Mouse (Mus musculus): ENCODE results near the gene C2cd3. TPM values are rescaled to one million over a fixed set of nuclear protein-coding genes. Genes with fewer than 3 reads are reported as not detected.
"Not testable (repeated sequence)": the region's sequence is repeated elsewhere in the genome, so short reads cannot be mapped to it uniquely, and the experiment has no call there.

The C2cd3 gene
- total RNA-seq, 2 experiments from 2014 or later, result 25.3 to 28.8 TPM

GRCm38 (mm10) chr7:100474680-100475079, 102.6 kb downstream of the C2cd3 start:
- Histone ChIP-seq H3K4me3 (no peak overlapping the region), H3K27ac (no peak overlapping the region)
- DNase-seq (ENCODE audit: extremely low spot score in 1 of 2, low spot score in 2 of 2), result no peak
- no peak for TF ChIP-seq CTCF (IDR thresholded peaks at IDR 0.05)
- intact Hi-C loops (cut with DNase I), result no loop called here

GRCm38 (mm10) chr7:100479100-100479822, 107.2 kb downstream of the C2cd3 start:
- no peak for TF ChIP-seq CTCF (IDR thresholded peaks at IDR 0.05)
- Histone ChIP-seq H3K4me3 (no peak overlapping the region), H3K27ac (no peak overlapping the region)
- DNase-seq (ENCODE audit: extremely low spot score in 1 of 2, low spot score in 2 of 2), result no peak
- intact Hi-C loops (cut with DNase I), result no loop called here

DNA sequence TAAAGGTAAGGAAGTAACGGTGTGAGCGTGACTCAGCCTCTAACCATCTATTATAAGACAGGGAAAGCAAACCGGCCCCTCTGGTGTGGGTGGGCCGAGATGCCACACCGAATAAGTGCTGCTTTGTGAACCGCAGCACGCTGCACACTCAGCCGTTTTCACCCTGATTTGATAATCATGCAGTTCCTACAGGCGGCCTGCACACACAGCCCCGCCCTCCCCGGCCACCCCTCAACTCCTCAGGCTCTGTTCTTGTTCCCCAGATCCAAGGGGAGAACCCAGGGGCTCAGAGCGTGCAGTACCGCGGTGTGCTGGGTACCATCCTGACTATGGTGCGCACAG, 107.8 kb downstream of the C2cd3 start:
- no peak for DNase-seq (ENCODE audit: extremely low spot score in 1 of 2, low spot score in 2 of 2)
- intact Hi-C loops (cut with DNase I), result no loop called here
- no peak overlapping the region for H3K27ac ChIP-seq
- no peak for TF ChIP-seq CTCF (IDR thresholded peaks at IDR 0.05)
- H3K4me3 ChIP-seq, result no peak overlapping the region

DNA sequence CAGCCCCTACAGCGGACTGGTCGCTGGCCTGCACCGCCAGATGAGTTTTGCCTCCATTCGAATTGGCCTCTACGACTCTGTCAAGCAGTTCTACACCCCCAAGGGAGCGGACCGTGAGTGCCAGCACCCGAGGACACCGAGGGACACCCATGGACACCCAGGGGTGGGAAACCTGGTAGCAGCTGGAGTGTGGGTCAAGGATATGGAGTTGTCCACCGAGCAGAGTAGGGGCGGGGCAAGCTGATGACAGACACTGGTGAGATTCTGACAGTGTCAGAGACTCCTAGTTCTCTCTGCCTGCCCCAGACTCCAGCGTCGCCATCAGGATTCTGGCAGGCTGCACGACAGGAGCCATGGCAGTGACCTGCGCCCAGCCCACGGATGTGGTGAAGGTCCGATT, 108.1 kb downstream of the C2cd3 start:
- DNase-seq (ENCODE audit: extremely low spot score in 1 of 2, low spot score in 2 of 2), result no peak
- TF ChIP-seq CTCF (IDR thresholded peaks at IDR 0.05), result no peak
- intact Hi-C loops (cut with DNase I), result no loop called here
- no peak overlapping the region for H3K4me3 ChIP-seq
- no peak overlapping the region for H3K27ac ChIP-seq

- DNase-seq (ENCODE audit: extremely low spot score in 1 of 2, low spot score in 2 of 2); H3K4me3 ChIP-seq; H3K27ac ChIP-seq; intact Hi-C loops (cut with DNase I): not testable (repeated sequence)
Observed at GRCm38 (mm10) chr7:100482046-100482445, 110.0 kb downstream of the C2cd3 start.

DNA sequence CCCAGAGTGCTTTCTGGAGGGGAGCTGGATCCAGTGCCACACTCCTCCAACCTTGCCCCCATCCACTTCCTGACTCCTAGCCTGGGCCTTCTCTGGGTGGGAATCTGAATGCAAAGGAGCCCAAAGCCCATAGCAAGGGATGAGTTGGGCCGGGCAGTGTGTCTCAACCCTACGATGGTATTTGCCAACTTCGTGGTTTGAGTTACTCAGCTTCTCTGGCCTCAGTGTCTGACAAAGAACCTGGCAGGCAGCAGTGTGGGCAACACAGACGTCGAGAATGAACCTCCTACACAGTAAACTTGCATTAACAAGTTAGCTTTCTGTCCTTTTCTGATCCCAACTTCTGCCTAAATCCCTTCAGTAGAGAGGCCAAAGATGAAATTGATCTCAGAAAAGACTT, 112.5 kb downstream of the C2cd3 start:
- DNase-seq (ENCODE audit: extremely low spot score in 1 of 2, low spot score in 2 of 2), result no peak
- TF ChIP-seq CTCF (IDR thresholded peaks at IDR 0.05), result no peak
- intact Hi-C loops (cut with DNase I), result no loop called here
- no peak overlapping the region for H3K4me3 ChIP-seq
- no peak overlapping the region for H3K27ac ChIP-seq

DNA sequence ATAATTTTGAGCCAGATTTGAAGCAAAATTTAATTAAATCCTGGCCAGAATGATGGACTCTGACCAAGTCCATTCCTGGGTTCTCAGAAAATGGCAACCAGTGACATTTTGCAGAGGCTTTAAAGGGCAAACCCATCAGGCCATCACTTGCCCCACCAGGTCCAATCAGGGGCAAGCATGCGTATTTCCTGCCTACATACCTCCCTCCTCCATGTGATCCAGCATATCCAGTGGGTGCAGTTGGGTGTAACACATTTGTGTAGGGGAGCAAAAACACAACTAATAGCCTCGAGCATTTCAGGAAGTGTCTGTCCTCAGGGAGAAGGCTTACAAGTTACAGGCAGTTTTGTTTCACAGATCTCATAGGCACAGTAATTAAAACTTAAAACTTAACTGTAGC, 115.3 kb downstream of the C2cd3 start:
- no peak for TF ChIP-seq CTCF (IDR thresholded peaks at IDR 0.05)
- intact Hi-C loops (cut with DNase I), result no loop called here

GRCm38 (mm10) chr7:100488474-100489048, 116.5 kb downstream of the C2cd3 start:
- no peak for DNase-seq (ENCODE audit: extremely low spot score in 1 of 2, low spot score in 2 of 2)
- no peak for TF ChIP-seq CTCF (IDR thresholded peaks at IDR 0.05)
- H3K4me3 ChIP-seq, result no peak overlapping the region
- H3K27ac ChIP-seq, result no peak overlapping the region
- intact Hi-C loops (cut with DNase I), result no loop called here

More for the DNA sequence above, 115.3 kb downstream of the C2cd3 start:
- no peak overlapping the region for H3K27ac ChIP-seq
- no peak overlapping the region for H3K4me3 ChIP-seq
- DNase-seq (ENCODE audit: extremely low spot score in 1 of 2, low spot score in 2 of 2), result no peak

GRCm38 (mm10) chr7:100492391-100493116, 120.5 kb downstream of the C2cd3 start:
- intact Hi-C loops (cut with DNase I), result loop anchor here (2.0 to 5.0 kb wide), 2 partner anchors 32 to 65 kb away; no protein-coding TSS in a partner anchor
- Histone ChIP-seq H3K4me3 (peak overlapping the region; percentile 48), H3K27ac (peak overlapping the region; percentile 81)
- no peak for TF ChIP-seq CTCF (IDR thresholded peaks at IDR 0.05)
- DNase-seq (ENCODE audit: extremely low spot score in 1 of 2, low spot score in 2 of 2), result no peak

DNA sequence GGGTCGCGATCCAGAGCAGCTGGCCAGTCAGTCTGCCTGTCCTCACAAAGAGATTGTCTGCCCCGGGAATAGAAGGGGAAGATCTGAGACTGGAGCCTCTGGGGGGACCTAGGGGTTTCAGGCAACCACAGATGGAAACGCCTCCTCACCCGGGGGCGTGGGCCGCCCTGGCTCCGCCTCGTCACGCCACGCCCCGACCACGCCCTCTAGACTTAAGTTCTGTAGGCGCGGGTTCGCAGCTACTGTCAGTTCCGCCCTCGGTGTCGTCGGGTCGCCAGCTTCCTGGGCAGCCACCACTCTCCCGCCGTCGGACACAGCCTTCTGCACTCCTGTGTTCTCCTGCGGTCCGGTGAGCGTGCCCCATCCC, 121.1 kb downstream of the C2cd3 start, which contains the start of gene Ucp2:
Gene Ucp2 (plus strand): TSS at position 221 of the 367 bp plus-strand sequence.
- no peak for TF ChIP-seq CTCF (IDR thresholded peaks at IDR 0.05)
- peak within 1 kb of the TSS; percentile 48 for H3K4me3 ChIP-seq
- peak within 1 kb of the TSS; percentile 81 for H3K27ac ChIP-seq
- DNase-seq (ENCODE audit: extremely low spot score in 1 of 2, low spot score in 2 of 2), result peak; percentile 49 to 67
- intact Hi-C loops (cut with DNase I), result loop anchor here (2.0 to 5.0 kb wide), 2 partner anchors 32 to 66 kb away; no protein-coding TSS in a partner anchor

DNA sequence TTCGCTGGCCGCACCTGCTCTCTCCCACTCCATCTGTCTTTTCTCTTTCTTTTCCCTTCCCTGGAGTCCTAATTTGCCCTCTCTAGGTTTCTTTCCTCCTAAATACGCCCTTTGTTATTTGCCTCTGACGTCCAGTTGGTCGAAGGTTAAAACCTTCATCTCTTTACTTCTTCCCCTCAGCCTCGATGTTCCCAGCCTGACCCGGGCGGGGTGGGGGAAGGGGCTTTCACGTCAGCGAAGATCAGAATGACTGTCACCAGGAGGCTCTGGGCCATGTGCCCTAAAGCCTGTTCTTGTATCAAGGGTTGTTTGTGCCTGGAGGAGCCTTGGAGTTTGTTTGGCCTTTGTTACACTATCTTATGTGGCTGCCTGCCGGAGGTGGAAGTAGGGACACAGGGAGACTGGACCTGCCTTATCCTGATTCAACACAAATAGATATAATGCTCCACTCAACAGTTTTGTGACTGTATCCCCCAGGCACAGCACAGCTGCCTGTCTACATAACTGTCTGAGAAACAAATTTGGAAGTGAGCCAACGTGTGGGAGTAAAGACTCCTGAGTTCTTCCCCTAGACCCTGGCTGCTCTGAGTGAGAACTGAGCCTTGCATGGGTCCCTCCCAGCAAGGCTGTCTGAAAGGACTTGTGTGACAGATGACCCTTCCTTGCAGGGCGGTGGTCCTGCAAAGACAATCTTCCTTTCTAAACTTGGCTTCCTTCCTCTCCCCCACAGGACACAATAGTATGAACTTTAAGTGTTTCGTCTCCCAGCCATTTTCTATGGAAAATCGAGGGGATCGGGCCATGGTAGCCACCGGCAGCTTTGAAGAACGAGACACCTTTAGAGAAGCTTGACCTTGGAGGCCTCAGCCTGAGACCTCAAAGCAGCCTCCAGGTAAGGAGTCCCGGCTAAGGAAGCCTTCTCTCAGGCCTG, 121.7 kb downstream of the C2cd3 start:
- Histone ChIP-seq H3K4me3 (peak overlapping the region; percentile 48), H3K27ac (peak overlapping the region; percentile 81)
- TF ChIP-seq CTCF (IDR thresholded peaks at IDR 0.05), result no peak
- intact Hi-C loops (cut with DNase I), result loop anchor here (2.0 to 5.0 kb wide), 2 partner anchors 33 to 66 kb away; no protein-coding TSS in a partner anchor
- no peak for DNase-seq (ENCODE audit: extremely low spot score in 1 of 2, low spot score in 2 of 2)

All from left cerebral cortex, adult 2 months (tissue).